Mouse (Mus musculus) forebrain, postnatal 0 days (tissue): ENCODE data around the gene Trim27. TPM values are rescaled to one million over a fixed set of nuclear protein-coding genes. Genes with fewer than 3 reads are reported as not detected.

Source experiments
- ATAC-seq: fragments of 200-750 bp; cut with Nextera tagmentation; 2 replicates; pipeline ENCODE4 v1.8.0; 2017; ENCODE audit warnings: mild to moderate bottlenecking, moderate library complexity
- DNase-seq: peaks from one replicate; pipeline ENCODE4 v3.0.0-alpha.2; 2015
- H3K27ac ChIP-seq: fragments of 300-500 bp; sonication (generic); 2 replicates; pipeline ENCODE4 v1.5.1; 2014; ENCODE audit warnings: low read depth, mild to moderate bottlenecking, antibody characterized with exemption, low read length, moderate library complexity, mixed read lengths
- H3K27me3 ChIP-seq: fragments of 300-500 bp; sonication (generic); 2 replicates; pipeline ENCODE4 v1.6.1; 2014; ENCODE audit warnings: mild to moderate bottlenecking, low read length, mixed read lengths; ENCODE audit not compliant: insufficient read depth
- H3K36me3 ChIP-seq: fragments of 300-500 bp; sonication (generic); 2 replicates; pipeline ENCODE4 v1.6.1; 2014; ENCODE audit warnings: mild to moderate bottlenecking, moderate library complexity; ENCODE audit not compliant: insufficient read depth
- H3K4me1 ChIP-seq: fragments of 300-500 bp; sonication (generic); 2 replicates; pipeline ENCODE4 v1.6.1; 2014; ENCODE audit warnings: antibody characterized with exemption; ENCODE audit not compliant: insufficient read depth
- H3K4me2 ChIP-seq: fragments of 300-500 bp; sonication (generic); 2 replicates; pipeline ENCODE4 v1.6.1; 2014; ENCODE audit warnings: low read depth, mild to moderate bottlenecking, moderate library complexity
- H3K4me3 ChIP-seq: fragments of 300-500 bp; sonication (generic); 2 replicates; pipeline ENCODE4 v1.5.1; 2014; ENCODE audit warnings: low read depth, low read length, mixed read lengths
- H3K9ac ChIP-seq: fragments of 300-500 bp; sonication (generic); 2 replicates; pipeline ENCODE4 v1.6.1; 2014; ENCODE audit warnings: mild to moderate bottlenecking
- H3K9me3 ChIP-seq: fragments of 300-500 bp; sonication (generic); 2 replicates; pipeline ENCODE4 v1.6.1; 2016; ENCODE audit warnings: low read length
- CTCF ChIP-seq: sonication (generic); IDR thresholded peaks from 2 replicates; pipeline ENCODE4 v1.5.1; 2016; ENCODE audit warnings: antibody characterized with exemption, control low read depth, low read depth
- WGBS: fragments of 180-500 bp; shearing (Covaris S2); extraction: QIAGEN DNeasy Blood & Tissue Kit; methylation state at CpG from one replicate; pipeline ENCODE4 v1.1.7; 2014; 5-methylcytosine and 5-hydroxymethylcytosine counted together
- polyA plus RNA-seq: library from polyadenylated mRNA; unstranded; fragments of >200 nt; fragmentation: Nextera tagmentation; extraction: Ambion mirVana; gene quantifications from 2 replicates; pipeline ENCODE4 v1.2.1, GENCODE M21; 2015
- total RNA-seq: library from RNA; depleted of rRNA; stranded (reverse); fragments of >200 nt; gene quantifications from 2 replicates; pipeline ENCODE4 v1.2.3, GENCODE M21; 2014

The Trim27 gene
- total and polyA plus RNA-seq, 2 experiments from 2014 or later: 85.3 to 90.9 TPM

DNA sequence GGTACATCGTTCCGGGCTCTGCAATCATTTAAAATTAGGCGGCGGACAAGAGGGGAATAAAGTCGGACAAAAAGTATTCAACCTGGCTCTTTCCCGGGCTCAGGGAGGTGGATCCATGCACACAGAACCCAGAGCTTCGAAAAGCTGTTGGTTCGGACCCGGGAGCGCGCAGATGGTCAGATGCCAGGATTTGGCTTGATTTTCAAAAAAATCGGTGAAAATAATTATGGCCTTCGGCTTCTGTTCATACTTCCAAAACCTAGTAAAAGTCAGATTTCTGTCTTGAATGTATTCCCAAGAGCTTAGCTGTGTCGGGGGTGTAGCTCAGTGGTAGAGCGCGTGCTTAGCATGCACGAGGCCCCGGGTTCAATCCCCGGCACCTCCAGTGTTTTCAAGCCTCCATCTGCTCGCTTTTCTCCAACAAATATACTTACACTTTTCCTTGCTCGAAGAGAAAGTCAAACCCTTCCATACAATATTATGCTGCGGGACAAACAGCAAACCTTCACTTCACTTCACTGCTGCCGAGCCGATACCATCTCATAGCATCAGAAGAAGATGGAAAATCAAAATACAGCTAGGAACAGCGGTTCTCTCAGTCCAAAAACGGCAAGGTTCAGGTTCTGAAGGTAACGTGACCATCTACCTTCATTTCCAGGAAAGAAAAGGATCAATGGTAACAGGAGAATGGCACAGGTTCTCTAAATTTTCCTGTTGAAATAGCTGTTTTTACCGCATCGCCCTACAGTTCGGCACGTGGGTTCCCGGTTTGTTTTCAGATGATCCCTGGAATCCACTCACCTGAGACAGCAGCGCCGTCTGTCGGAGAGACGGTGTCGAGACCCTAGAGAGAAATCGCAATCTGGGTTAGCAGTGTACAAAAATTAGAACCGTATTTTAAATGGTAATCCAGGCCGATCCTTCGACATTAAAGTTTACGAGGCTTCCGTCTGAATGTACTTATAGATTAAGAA, 54.8 kb downstream of the Trim27 start:
- H3K4me1 ChIP-seq: no peaks in the 10 kb centered on the region
- no peaks in the 10 kb centered on the region for H3K27me3 ChIP-seq
- H3K4me2 ChIP-seq: peak overlapping the region; percentile 48
- WGBS: 1% methylated on average over 43 of the region's 43 CpGs
- DNase-seq (peak; percentile 92), ATAC-seq (peak; percentile 97)
- peak overlapping the region; percentile 52 for H3K4me3 ChIP-seq
- peak; percentile 86 for TF ChIP-seq CTCF
- no peaks in the 10 kb centered on the region for H3K36me3 ChIP-seq
- H3K9ac ChIP-seq: peak overlapping the region; percentile 45
- peak overlapping the region; percentile 60; the same call in 1 of the 2 replicates for H3K27ac ChIP-seq
- no peaks in the 10 kb centered on the region for H3K9me3 ChIP-seq

DNA sequence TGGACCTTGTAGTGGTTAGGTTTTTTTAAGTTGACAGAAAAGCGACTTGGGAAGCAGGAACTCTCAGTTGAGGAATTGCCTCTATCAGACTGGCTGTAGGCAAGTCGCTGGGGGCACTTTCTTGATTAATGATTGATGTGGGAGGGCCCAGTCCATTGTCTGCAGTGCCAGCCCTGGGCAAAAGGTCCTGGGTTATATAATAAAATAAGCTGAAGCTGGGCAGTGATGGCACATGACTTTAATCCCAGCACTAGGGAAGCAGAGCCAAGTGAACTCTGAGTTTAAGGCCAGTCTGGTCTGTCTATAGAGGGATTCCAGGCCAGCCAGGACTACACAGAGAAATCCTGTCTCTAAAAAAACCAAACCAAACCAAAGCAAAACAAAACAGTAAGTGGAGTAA, 57.5 kb downstream of the Trim27 start:
- WGBS: 74% methylated on average over 2 of the region's 2 CpGs
- no peaks in the 10 kb centered on the region for H3K27me3 ChIP-seq
- TF ChIP-seq CTCF: no peak
- no peak for ATAC-seq
- H3K4me1 ChIP-seq: no peaks in the 10 kb centered on the region
- H3K36me3 ChIP-seq: no peaks in the 10 kb centered on the region
- H3K9ac ChIP-seq: no peak overlapping the region
- no peaks in the 10 kb centered on the region for H3K9me3 ChIP-seq
- no peak overlapping the region for H3K4me3 ChIP-seq
- DNase-seq: no peak
- H3K4me2 ChIP-seq: no peak overlapping the region
- H3K27ac ChIP-seq: no peak overlapping the region

DNA sequence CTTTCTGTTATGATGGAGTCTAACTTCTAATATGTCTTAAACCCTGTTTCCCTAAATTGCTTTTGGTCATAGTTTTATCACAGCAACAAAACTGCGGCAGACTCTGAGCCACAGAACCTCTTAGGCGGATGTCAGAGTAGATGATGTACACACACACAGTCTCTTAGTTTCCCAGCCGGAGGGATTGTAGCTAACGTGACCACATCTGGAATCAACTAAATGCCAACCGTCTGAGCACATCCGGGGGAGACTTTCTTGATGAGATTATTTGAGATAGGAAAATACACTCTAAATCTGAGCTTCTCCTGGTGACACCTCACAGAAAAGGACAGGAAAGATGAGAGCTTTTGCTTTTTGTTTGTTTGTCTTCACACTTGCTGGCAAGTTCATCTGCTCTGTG, 57.9 kb downstream of the Trim27 start:
- H3K36me3 ChIP-seq: no peaks in the 10 kb centered on the region
- no peak overlapping the region for H3K9ac ChIP-seq
- no peak for ATAC-seq
- no peak for DNase-seq
- H3K4me3 ChIP-seq: no peak overlapping the region
- 89% methylated on average over 6 of the region's 6 CpGs for WGBS
- H3K4me2 ChIP-seq: no peak overlapping the region
- no peak overlapping the region for H3K27ac ChIP-seq
- no peaks in the 10 kb centered on the region for H3K4me1 ChIP-seq
- no peak for TF ChIP-seq CTCF
- H3K9me3 ChIP-seq: no peaks in the 10 kb centered on the region
- H3K27me3 ChIP-seq: no peaks in the 10 kb centered on the region

- no peak overlapping the region for H3K4me3 ChIP-seq
- H3K27me3 ChIP-seq: no peaks in the 10 kb centered on the region; the same call in 1 of the 2 replicates
- no peak for ATAC-seq
- WGBS: 9% methylated on average over 7 of the region's 7 CpGs
- H3K27ac ChIP-seq: no peak overlapping the region
- no peak overlapping the region for H3K4me2 ChIP-seq
- no peak for DNase-seq
- H3K4me1 ChIP-seq: no peaks in the 10 kb centered on the region
- no peaks in the 10 kb centered on the region for H3K9me3 ChIP-seq
- no peak overlapping the region for H3K9ac ChIP-seq
- no peaks in the 10 kb centered on the region for H3K36me3 ChIP-seq
- no peak for TF ChIP-seq CTCF
Observed at GRCm38 (mm10) chr13:21240788-21241187, 61.5 kb downstream of the Trim27 start.

DNA sequence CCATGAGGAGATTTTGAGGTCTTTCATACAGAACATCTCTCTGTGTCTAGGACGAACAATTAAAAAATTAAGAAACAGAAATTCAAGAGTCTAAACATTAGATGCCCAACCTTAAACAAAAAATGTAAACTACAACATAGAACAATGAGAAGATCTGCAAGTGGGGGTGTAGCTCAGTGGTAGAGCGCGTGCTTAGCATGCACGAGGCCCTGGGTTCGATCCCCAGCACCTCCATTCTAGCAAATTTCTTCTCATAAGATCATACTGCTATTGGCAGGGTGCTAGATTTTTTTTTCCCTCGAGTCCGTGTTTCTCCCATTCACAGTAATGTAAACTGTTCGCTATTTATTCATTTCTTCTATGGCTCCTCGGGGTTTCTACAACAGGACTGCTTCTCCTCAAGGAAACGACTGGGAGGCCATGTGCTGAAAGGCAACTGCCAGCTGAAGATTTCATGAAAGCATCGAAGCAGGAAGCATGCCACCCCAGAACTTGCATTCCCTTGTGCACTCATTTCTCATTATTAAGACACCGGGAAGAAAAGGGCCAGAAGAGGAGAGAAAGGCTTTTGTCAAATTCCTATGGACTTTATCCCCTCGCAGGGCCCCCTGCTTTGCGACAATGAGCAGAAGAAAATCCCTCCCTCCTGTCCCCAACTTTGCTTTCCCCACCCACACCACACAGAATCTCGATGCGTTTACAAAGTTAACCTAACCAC, 63.3 kb downstream of the Trim27 start:
- no peak overlapping the region for H3K9ac ChIP-seq
- H3K36me3 ChIP-seq: no peaks in the 10 kb centered on the region
- 0 out of 2 replicates have a peak overlapping the region, but pooled peaks have one; percentile 7 for H3K4me3 ChIP-seq
- peak overlapping the region; percentile 32 for H3K4me2 ChIP-seq
- DNase-seq (no peak), ATAC-seq (peak; percentile 51; the same call in 1 of the 2 replicates)
- no peak for TF ChIP-seq CTCF
- no peaks in the 10 kb centered on the region for H3K4me1 ChIP-seq
- H3K27ac ChIP-seq: no peak overlapping the region
- 10% methylated on average over 16 of the region's 16 CpGs for WGBS
- H3K9me3 ChIP-seq: no peaks in the 10 kb centered on the region
- no peaks in the 10 kb centered on the region; the same call in 1 of the 2 replicates for H3K27me3 ChIP-seq

- H3K27ac ChIP-seq: no peak overlapping the region
- no peak overlapping the region for H3K9ac ChIP-seq
- H3K27me3 ChIP-seq: no peaks in the 10 kb centered on the region; the same call in 1 of the 2 replicates
- 24% methylated on average over 13 of the region's 13 CpGs for WGBS
- no peaks in the 10 kb centered on the region for H3K4me1 ChIP-seq
- H3K36me3 ChIP-seq: no peaks in the 10 kb centered on the region
- H3K4me2 ChIP-seq: peak overlapping the region; percentile 32
- no peak for TF ChIP-seq CTCF
- H3K9me3 ChIP-seq: no peaks in the 10 kb centered on the region
- DNase-seq (no peak), ATAC-seq (no peak)
- 0 out of 2 replicates have a peak overlapping the region, but pooled peaks have one; percentile 7 for H3K4me3 ChIP-seq
Observed at GRCm38 (mm10) chr13:21243196-21243595, 64.0 kb downstream of the Trim27 start.
